Mouse (Mus musculus) forebrain, embryonic 14.5 days (tissue): ENCODE results near the gene Rmi1. TPM values are rescaled to one million over a fixed set of nuclear protein-coding genes. Genes with fewer than 3 reads are reported as not detected.

Source experiments
- ATAC-seq: fragments of 200-750 bp; cut with Nextera tagmentation; 2 replicates; pipeline ENCODE4 v1.8.0; 2017; ENCODE audit warnings: mild to moderate bottlenecking, moderate library complexity
- DNase-seq: peaks from one replicate; pipeline ENCODE4 v3.0.0-alpha.2; 2015; ENCODE audit warnings: low spot score
- H3K27ac ChIP-seq: fragments of 300-500 bp; sonication (generic); 2 replicates; pipeline ENCODE4 v1.5.1; 2014; ENCODE audit warnings: low read depth, mild to moderate bottlenecking, control low read depth, low read length, moderate library complexity
- H3K27me3 ChIP-seq: fragments of 300-500 bp; sonication (generic); replicated peaks from 2 replicates; pipeline ENCODE4 v1.6.1; 2014; ENCODE audit warnings: low read length, control low read depth, mixed read lengths; ENCODE audit not compliant: control insufficient read depth, insufficient read depth
- H3K36me3 ChIP-seq: fragments of 300-500 bp; sonication (generic); 2 replicates; pipeline ENCODE4 v1.6.1; 2014; ENCODE audit warnings: low read length, control low read depth; ENCODE audit not compliant: control insufficient read depth, insufficient read depth
- H3K4me1 ChIP-seq: fragments of 300-500 bp; sonication (generic); 2 replicates; pipeline ENCODE4 v1.6.1; 2014; ENCODE audit warnings: antibody characterized with exemption, low read length, control low read depth; ENCODE audit not compliant: control insufficient read depth, insufficient read depth
- H3K4me2 ChIP-seq: fragments of 300-500 bp; sonication (generic); 2 replicates; pipeline ENCODE4 v1.6.1; 2014; ENCODE audit warnings: mild to moderate bottlenecking, control low read depth, low read length
- H3K4me3 ChIP-seq: fragments of 300-500 bp; sonication (generic); 2 replicates; pipeline ENCODE4 v1.5.1; 2014; ENCODE audit warnings: low read depth, low read length, control low read depth
- H3K9ac ChIP-seq: fragments of 300-500 bp; sonication (generic); 2 replicates; pipeline ENCODE4 v1.6.1; 2014; ENCODE audit warnings: mild to moderate bottlenecking, low read length, control low read depth, moderate library complexity
- H3K9me3 ChIP-seq: fragments of 300-500 bp; sonication (generic); replicated peaks from 2 replicates; pipeline ENCODE4 v1.6.1; 2016; ENCODE audit warnings: low read length, control low read depth, mixed read lengths; ENCODE audit not compliant: control insufficient read depth
- WGBS: fragments of 180-500 bp; shearing (Covaris S2); extraction: QIAGEN DNeasy Blood & Tissue Kit; methylation state at CpG from one replicate; pipeline ENCODE4 v1.1.7; 2014; 5-methylcytosine and 5-hydroxymethylcytosine counted together
- polyA plus RNA-seq: library from polyadenylated mRNA; unstranded; fragments of >200 nt; fragmentation: Nextera tagmentation; extraction: Ambion mirVana; gene quantifications from 2 replicates; pipeline ENCODE4 v1.2.1, GENCODE M21; 2014

Gene Rmi1
- polyA plus RNA-seq, 1 experiment from 2014 or later = 23.8 TPM

DNA sequence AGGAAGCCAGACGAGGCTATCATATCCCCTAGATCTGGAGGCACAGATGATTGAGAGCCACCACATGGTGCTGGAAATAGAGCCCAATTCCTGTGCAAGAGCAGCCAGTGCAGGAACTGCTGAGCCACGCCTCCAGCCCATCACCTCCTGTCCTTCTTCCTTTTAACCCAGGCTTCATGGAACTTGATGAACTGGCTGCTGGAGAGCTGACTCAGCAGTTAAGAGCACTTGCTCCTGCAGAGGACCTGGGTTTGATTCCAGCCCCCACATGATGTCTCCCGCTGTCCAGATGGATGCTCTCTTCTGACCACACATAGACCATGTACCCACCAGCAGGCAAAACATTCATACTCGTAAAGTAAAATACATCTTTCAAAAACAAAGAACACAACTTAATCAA is 33.2 kb upstream of the Rmi1 start:
- H3K4me2 ChIP-seq = no peak overlapping the region
- no peaks in the 10 kb centered on the region for H3K4me1 ChIP-seq
- H3K27me3 ChIP-seq = no peaks in the 10 kb centered on the region
- no peak overlapping the region for H3K4me3 ChIP-seq
- no peak for ATAC-seq
- 83% methylated on average over 4 of the region's 4 CpGs for WGBS
- H3K9ac ChIP-seq = no peak overlapping the region
- H3K27ac ChIP-seq = no peak overlapping the region
- DNase-seq = no peak
- H3K9me3 ChIP-seq = no peaks in the 10 kb centered on the region
- no peaks in the 10 kb centered on the region for H3K36me3 ChIP-seq

DNA sequence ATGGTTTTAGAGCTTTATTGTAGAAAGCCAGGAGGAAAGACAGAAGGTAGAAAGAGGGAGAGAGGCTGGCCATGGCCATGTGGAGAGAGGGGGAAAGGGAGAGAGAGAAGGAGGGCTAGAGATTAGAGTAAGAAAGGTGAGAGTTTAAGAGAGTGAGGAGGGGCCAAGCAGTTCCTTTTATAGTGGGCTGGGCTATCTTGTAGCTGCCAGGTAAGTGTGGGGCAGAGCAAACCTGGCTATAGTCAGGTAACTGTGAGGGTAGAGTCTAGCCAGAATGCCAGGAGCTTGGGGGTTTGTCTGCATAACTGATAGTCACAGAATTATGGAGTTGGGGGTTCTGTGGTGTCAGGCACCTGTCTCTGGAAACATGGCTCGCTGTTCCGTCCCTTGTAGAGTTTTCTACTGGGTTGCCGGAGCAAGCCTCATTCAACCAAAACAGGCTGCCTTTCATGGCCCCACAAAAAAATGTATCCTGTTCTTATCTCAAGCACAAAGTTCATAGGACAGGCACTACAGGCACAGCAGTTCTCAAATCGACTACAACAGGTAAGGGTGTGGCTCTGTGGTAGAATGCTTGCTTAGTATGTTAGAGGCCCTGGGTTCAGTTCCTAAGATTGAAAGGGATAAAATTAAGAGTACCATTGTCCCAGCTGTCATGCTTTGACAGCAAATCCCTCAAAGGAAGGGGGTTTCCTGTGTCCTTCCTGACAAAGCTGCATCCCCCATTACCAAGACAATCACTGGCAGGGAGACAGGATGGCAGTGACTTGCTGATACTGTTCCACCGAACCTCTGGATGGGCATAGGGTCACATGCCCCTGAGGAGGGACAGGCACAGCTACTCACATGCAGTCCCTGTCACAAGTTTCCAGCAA is 29.5 kb upstream of the Rmi1 start:
- H3K27ac ChIP-seq = no peak overlapping the region
- H3K9ac ChIP-seq = no peak overlapping the region
- no peak for DNase-seq
- no peak overlapping the region for H3K4me2 ChIP-seq
- no peak for ATAC-seq
- no peaks in the 10 kb centered on the region for H3K36me3 ChIP-seq
- no peaks in the 10 kb centered on the region for H3K4me1 ChIP-seq
- H3K27me3 ChIP-seq = no peaks in the 10 kb centered on the region
- no peak overlapping the region for H3K4me3 ChIP-seq
- 83% methylated on average over 5 of the region's 5 CpGs for WGBS
- H3K9me3 ChIP-seq = 0 out of 2 replicates have a peak, but pooled peaks cover 2% of the 10 kb centered on the region

DNA sequence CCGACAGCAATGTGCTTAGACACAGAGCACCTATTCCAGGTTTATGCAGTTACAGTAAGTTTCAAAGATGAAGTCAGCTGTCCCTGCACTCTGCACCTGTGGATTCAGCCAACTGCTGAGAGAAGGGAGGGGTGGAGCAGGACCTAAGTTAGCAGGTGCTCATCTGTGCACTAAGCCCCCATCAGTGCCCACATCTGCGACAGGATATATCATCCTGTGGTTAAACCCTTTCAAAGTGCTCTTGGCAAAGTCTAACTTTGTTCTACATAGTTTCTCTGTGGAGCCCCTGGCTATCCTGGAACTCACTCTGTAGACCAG is 28.9 kb upstream of the Rmi1 start:
- H3K4me1 ChIP-seq = no peaks in the 10 kb centered on the region
- ATAC-seq (no peak), DNase-seq (no peak)
- no peaks in the 10 kb centered on the region for H3K36me3 ChIP-seq
- 0 out of 2 replicates have a peak, but pooled peaks cover 2% of the 10 kb centered on the region for H3K9me3 ChIP-seq
- H3K4me2 ChIP-seq = no peak overlapping the region
- 88% methylated on average over 2 of the region's 2 CpGs for WGBS
- no peaks in the 10 kb centered on the region for H3K27me3 ChIP-seq
- no peak overlapping the region for H3K9ac ChIP-seq
- H3K4me3 ChIP-seq = no peak overlapping the region
- H3K27ac ChIP-seq = no peak overlapping the region

DNA sequence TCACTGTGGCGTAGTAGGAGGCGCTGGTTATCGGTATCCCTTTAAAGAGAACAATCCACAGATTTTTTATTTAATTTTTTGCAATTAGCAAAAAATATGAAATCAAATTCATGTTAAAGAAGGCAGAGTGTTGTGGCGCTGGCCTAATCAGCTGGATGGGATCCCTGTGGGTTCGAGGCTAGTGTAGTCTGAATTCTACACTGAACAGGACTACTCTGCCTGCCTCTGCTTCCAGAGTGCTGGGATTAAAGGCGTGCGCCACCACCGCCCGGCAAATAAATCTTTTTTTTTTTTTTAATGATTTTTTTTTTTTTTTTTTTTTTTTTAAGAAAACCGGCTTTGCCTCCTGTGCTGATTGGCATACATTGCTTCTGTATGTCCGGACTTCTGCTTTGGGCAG is 17.7 kb upstream of the Rmi1 start:
- DNase-seq (no peak), ATAC-seq (peak; percentile 32; the same call in 1 of the 2 replicates)
- H3K4me1 ChIP-seq = no peaks in the 10 kb centered on the region
- 53% methylated on average over 11 of the region's 11 CpGs for WGBS
- H3K27me3 ChIP-seq = no peaks in the 10 kb centered on the region
- H3K4me3 ChIP-seq = peak overlapping the region; percentile 70
- H3K9ac ChIP-seq = peak overlapping the region; percentile 77
- peak overlapping the region; percentile 91 for H3K4me2 ChIP-seq
- peaks cover 12% of the 10 kb centered on the region; the same call in 1 of the 2 replicates for H3K9me3 ChIP-seq
- no peak overlapping the region for H3K27ac ChIP-seq
- peaks cover 24% of the 10 kb centered on the region for H3K36me3 ChIP-seq

DNA sequence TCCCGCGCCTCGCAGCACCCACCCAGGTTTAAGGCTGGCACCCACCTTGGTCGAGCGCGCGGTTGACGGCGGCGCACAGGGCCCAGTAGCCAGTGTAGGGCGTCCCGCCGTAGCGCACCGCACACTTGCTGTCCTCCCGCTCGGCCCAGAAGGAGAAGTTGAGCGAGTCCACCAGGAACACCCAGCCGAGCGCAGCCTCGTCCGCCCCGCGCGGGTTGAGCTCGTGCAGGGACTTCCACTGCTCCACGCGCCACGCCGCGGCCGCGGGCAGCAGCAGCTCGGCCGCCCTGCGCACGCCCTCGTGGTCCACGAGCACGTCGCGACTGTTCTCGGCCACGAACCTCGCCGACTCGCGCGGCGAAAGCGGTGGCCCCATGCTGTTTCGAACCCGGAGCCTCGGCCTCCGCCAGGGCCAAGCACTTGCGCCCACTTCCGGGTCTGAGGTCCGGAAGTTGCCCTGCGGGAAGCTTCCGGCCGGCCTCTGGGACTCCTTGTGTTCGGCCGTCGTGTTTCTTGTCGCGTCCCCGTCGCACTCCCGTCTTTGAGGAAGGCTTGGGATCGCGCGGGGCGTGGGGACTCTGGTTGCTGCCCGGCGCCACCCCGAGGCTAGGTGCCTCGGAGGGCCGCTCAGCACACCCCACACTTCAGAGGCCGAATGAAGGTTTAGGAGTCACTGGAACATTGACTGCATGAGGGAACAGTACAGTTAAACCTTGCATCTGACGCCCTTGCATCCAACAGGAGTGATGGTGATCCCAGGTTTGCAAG is 17.1 kb upstream of the Rmi1 start, which contains the start of gene 2210016F16Rik:
2210016F16Rik (minus strand) TSS at position 447 of the 768 bp plus-strand sequence.
- DNase-seq = peak; percentile 69
- Histone ChIP-seq H3K36me3 (peaks cover 27% of the 10 kb centered on the region), H3K4me3 (peak within 1 kb of the TSS; percentile 70), H3K27me3 (no peaks in the 10 kb centered on the region), H3K9me3 (peaks cover 12% of the 10 kb centered on the region; the same call in 1 of the 2 replicates), H3K27ac (no peak within 1 kb of the TSS; the same call in 1 of the 2 replicates), H3K4me1 (no peaks in the 10 kb centered on the region), H3K9ac (peak within 1 kb of the TSS; percentile 77), H3K4me2 (peak within 1 kb of the TSS; percentile 91)
- 4% methylated on average over 80 of the region's 80 CpGs for WGBS
- peak; percentile 72 for ATAC-seq

DNA sequence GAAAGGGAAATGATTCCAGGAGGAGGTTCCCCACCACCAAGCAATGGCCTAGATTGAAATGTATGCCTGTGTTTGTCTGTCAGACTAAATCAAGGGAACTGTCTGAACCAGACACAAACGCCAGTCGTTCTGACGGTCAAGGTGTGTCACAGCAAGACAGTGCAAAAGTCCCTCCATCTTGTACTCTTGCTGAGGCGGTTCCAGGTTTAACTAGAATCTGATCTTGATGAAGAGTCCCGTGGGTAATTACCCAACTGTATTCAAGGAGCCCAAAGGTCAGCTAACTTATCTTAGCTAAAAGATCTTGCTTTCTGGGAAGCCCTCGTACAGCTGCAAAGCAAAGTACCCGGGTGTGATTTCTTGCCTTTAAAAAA is 16.5 kb upstream of the Rmi1 start:
- Histone ChIP-seq H3K4me3 (peak overlapping the region; percentile 70), H3K27me3 (no peaks in the 10 kb centered on the region), H3K4me1 (no peaks in the 10 kb centered on the region), H3K27ac (no peak overlapping the region), H3K36me3 (peaks cover 29% of the 10 kb centered on the region), H3K9me3 (peaks cover 8% of the 10 kb centered on the region; the same call in 1 of the 2 replicates), H3K4me2 (peak overlapping the region; percentile 91), H3K9ac (peak overlapping the region; percentile 77; the same call in 1 of the 2 replicates)
- WGBS = 87% methylated on average over 7 of the region's 7 CpGs
- DNase-seq (no peak), ATAC-seq (no peak)

DNA sequence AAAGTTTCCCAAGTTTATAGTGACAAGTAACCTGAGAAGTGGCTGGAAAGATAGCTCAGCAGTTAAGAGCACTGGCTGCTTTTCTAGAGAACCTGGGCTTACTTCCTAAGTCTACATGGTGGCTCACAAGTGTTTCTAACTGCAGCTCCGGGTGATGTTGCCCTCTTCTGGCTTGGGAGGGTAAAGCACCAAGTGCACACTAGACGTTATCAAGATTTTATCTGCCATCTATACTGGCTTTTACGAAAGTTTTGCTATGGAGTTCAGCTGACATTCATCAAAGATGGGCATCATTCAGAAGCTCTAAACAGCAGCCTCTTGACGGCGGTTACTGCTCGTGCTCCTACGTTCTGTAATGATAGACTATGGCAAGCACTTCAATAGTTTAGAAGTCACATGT is 14.1 kb upstream of the Rmi1 start:
- no peak overlapping the region for H3K27ac ChIP-seq
- no peaks in the 10 kb centered on the region for H3K9me3 ChIP-seq
- WGBS = 21% methylated on average over 7 of the region's 7 CpGs
- ATAC-seq (peak; percentile 57), DNase-seq (peak; percentile 85)
- no peak overlapping the region for H3K4me3 ChIP-seq
- peaks cover 23% of the 10 kb centered on the region for H3K36me3 ChIP-seq
- H3K4me1 ChIP-seq = no peaks in the 10 kb centered on the region
- no peak overlapping the region for H3K9ac ChIP-seq
- H3K27me3 ChIP-seq = no peaks in the 10 kb centered on the region
- no peak overlapping the region for H3K4me2 ChIP-seq

DNA sequence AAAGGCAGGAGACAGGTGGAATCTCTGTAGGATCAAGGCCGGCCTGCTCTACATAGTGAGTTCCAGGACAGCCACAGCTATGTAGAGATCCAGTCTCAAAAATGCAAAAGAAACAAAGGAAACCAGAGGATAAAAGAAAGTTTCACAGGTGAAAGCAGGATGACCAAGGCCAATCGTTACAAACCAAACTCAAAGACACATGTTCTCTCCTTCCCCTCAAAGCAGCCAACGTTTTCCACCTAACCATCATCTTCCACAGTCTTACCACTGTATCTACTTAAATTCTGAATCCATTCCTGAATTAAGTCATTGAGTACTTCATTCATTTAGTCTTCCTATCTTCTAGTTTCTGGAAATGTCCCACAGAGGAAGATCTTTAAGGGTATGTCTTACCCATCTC is 13.7 kb upstream of the Rmi1 start:
- Histone ChIP-seq H3K4me1 (no peaks in the 10 kb centered on the region), H3K4me2 (no peak overlapping the region), H3K36me3 (peaks cover 26% of the 10 kb centered on the region), H3K4me3 (no peak overlapping the region), H3K27me3 (no peaks in the 10 kb centered on the region), H3K9me3 (no peaks in the 10 kb centered on the region), H3K27ac (no peak overlapping the region), H3K9ac (no peak overlapping the region)
- DNase-seq (no peak), ATAC-seq (no peak)
- WGBS = 49% methylated on average over 3 of the region's 3 CpGs
